Mouse (Mus musculus) small intestine, adult 2 months (tissue): ENCODE measurements around the gene Nsf.

ENCODE experiments used
- CTCF ChIP-seq: fragments of 200-500 bp; IDR thresholded peaks from 2 replicates; pipeline ENCODE4 v1.5.1; 2012; ENCODE audit warnings: low read depth, mild to moderate bottlenecking, control low read depth, inconsistent platforms, low read length, moderate library complexity, mixed read lengths; ENCODE audit not compliant: insufficient replicate concordance, insufficient read length; ENCODE audit errors: extremely low read depth
- POLR2A ChIP-seq: fragments of 200-500 bp; IDR thresholded peaks from 2 replicates; pipeline ENCODE4 v1.6.1; 2012; ENCODE audit warnings: low read depth, mild to moderate bottlenecking, control low read depth, inconsistent platforms, low read length, moderate library complexity

- TF ChIP-seq CTCF (no peak), POLR2A (no peak)
Observed at GRCm38 (mm10) chr11:103807966-103808365, 145.9 kb downstream of the Nsf start.
